Mouse (Mus musculus) stomach, embryonic 14.5 days (tissue): ENCODE results near the gene 1700029P11Rik. TPM values are rescaled to one million over a fixed set of nuclear protein-coding genes. Genes with fewer than 3 reads are reported as not detected.

Experiments
- ATAC-seq: fragments of 200-750 bp; cut with Nextera tagmentation; 2 replicates; pipeline ENCODE4 v1.8.0; 2017; ENCODE audit warnings: low read depth, moderate TSS enrichment; ENCODE audit not compliant: insufficient number of reproducible peaks, insufficient read depth, low FRiP score
- H3K27ac ChIP-seq: fragments of 300-500 bp; sonication (generic); 2 replicates; pipeline ENCODE4 v1.5.1; 2014; ENCODE audit warnings: mild to moderate bottlenecking, low read length, moderate library complexity, mixed read lengths
- H3K27me3 ChIP-seq: fragments of 300-500 bp; sonication (generic); 2 replicates; pipeline ENCODE4 v1.6.1; 2014; ENCODE audit warnings: low read length, control low read depth, mixed read lengths; ENCODE audit not compliant: control insufficient read depth, insufficient read depth
- H3K36me3 ChIP-seq: fragments of 300-500 bp; sonication (generic); 2 replicates; pipeline ENCODE4 v1.6.1; 2014; ENCODE audit warnings: mild to moderate bottlenecking, control low read depth, low read length, moderate library complexity, mixed read lengths; ENCODE audit not compliant: control insufficient read depth, insufficient read depth
- H3K4me1 ChIP-seq: fragments of 300-500 bp; sonication (generic); 2 replicates; pipeline ENCODE4 v1.6.1; 2014; ENCODE audit warnings: low read length, control low read depth, mixed read lengths; ENCODE audit not compliant: control insufficient read depth, insufficient read depth
- H3K4me2 ChIP-seq: fragments of 300-500 bp; sonication (generic); replicated peaks from 2 replicates; pipeline ENCODE4 v1.6.1; 2014; ENCODE audit warnings: low read depth, low read length, control low read depth
- H3K4me3 ChIP-seq: fragments of 300-500 bp; sonication (generic); 2 replicates; pipeline ENCODE4 v1.5.1; 2014; ENCODE audit warnings: low read depth, low read length, control low read depth
- H3K9ac ChIP-seq: fragments of 300-500 bp; sonication (generic); replicated peaks from 2 replicates; pipeline ENCODE4 v1.6.1; 2014; ENCODE audit warnings: low read depth, mild to moderate bottlenecking, control low read depth, low read length, moderate library complexity, mixed read lengths
- H3K9me3 ChIP-seq: fragments of 300-500 bp; sonication (generic); 2 replicates; pipeline ENCODE4 v1.6.1; 2016; ENCODE audit warnings: low read depth, low read length, control low read depth; ENCODE audit not compliant: control insufficient read depth
- WGBS: fragments of 180-500 bp; shearing (Covaris S2); extraction: QIAGEN DNeasy Blood & Tissue Kit; methylation state at CpG from one replicate; pipeline ENCODE4 v1.1.7; 2014; 5-methylcytosine and 5-hydroxymethylcytosine counted together
- polyA plus RNA-seq: library from polyadenylated mRNA; unstranded; fragments of >200 nt; fragmentation: Nextera tagmentation; extraction: Ambion mirVana; gene quantifications from 2 replicates; pipeline ENCODE4 v1.2.1, GENCODE M21; 2014

The 1700029P11Rik gene
- polyA plus RNA-seq: not detected in 2 replicates

DNA sequence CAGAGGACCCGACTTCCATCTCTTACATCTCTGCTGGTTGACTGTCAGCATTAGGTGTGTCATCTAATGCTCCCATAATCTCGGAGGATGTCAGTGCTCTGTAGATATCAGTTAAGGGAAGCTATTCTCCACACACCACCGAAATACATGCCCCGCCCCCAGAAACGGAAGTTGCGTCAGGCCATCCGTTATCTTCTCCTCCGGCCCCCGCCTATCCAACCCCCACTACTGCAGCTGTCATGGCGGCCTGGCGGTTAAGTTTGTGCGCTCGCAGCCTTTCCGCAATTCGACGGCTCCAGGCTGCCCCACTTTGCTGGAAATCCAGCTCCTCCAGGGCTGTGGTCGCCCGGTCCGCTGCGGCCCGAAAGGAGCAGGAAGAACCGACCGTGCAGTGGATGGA, at the start of gene 1700029P11Rik:
1700029P11Rik (plus strand) TSS at position 220 of the 400 bp plus-strand sequence.
- H3K4me2 ChIP-seq: no peak within 1 kb of the TSS
- no peak within 1 kb of the TSS for H3K9ac ChIP-seq
- H3K4me1 ChIP-seq: no peaks in the 10 kb centered on the region
- no peaks in the 10 kb centered on the region for H3K9me3 ChIP-seq
- no peak within 1 kb of the TSS for H3K4me3 ChIP-seq
- H3K27ac ChIP-seq: no peak within 1 kb of the TSS
- no peaks in the 10 kb centered on the region for H3K27me3 ChIP-seq
- no peak for ATAC-seq
- H3K36me3 ChIP-seq: no peaks in the 10 kb centered on the region
- WGBS: 95% methylated on average over 23 of the region's 23 CpGs

DNA sequence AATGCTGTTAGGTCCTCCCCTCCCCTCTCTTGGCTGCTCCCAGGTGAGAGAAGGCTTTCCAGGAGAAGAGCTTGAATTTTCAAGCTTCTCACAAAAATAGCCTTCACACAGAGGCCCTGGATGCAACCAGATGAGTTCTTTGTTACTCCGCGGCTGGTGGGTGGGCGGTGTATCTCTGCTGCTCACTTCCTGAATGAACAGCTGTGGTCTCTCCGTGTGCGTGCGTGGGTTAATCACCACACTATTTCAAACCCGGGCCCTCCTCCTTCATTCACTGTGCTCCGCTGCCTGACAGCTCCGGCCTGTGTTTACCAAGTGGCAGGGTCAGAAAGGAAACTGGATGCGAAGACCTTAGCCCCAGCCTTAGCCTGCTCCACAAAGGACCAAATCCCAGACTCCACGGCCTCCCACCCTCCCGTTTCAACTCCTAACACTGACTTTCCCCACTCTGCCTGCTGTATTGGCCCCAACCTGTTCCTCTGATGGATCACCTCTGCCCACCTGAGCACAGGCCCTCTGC, 47.3 kb upstream of the 1700029P11Rik start:
- H3K27ac ChIP-seq: no peak overlapping the region; the same call in 1 of the 2 replicates
- H3K9me3 ChIP-seq: no peaks in the 10 kb centered on the region
- H3K4me1 ChIP-seq: peaks cover 12% of the 10 kb centered on the region; the same call in 1 of the 2 replicates
- no peak overlapping the region for H3K9ac ChIP-seq
- WGBS: 8% methylated on average over 12 of the region's 12 CpGs
- no peak overlapping the region for H3K4me3 ChIP-seq
- H3K4me2 ChIP-seq: peak overlapping the region; percentile 11; the same call in 1 of the 2 replicates
- no peaks in the 10 kb centered on the region for H3K36me3 ChIP-seq
- no peaks in the 10 kb centered on the region for H3K27me3 ChIP-seq
- ATAC-seq: peak; percentile 30; the same call in 1 of the 2 replicates

DNA sequence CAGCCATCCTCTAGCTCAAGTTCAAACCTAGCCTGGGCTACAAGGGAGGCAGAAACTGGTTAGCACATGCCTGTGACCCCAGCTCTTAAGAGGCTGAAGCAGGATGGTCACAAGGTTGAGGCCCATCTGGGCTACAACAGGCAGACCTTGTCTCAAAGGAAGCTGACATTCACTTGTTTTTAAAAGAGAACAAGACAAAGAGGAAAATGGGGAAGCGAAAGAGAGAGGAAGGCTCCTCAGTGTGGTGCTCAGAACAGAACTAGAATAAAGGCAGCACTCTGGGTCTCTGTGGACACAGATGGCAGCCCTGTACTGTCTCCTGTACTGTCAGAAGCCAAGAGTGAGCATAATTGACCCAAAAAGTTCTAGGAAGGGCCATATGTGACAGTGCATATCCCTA, 46.4 kb upstream of the 1700029P11Rik start:
- WGBS: 92% methylated on average over 1 of the region's 1 CpGs
- no peak overlapping the region for H3K4me2 ChIP-seq

DNA sequence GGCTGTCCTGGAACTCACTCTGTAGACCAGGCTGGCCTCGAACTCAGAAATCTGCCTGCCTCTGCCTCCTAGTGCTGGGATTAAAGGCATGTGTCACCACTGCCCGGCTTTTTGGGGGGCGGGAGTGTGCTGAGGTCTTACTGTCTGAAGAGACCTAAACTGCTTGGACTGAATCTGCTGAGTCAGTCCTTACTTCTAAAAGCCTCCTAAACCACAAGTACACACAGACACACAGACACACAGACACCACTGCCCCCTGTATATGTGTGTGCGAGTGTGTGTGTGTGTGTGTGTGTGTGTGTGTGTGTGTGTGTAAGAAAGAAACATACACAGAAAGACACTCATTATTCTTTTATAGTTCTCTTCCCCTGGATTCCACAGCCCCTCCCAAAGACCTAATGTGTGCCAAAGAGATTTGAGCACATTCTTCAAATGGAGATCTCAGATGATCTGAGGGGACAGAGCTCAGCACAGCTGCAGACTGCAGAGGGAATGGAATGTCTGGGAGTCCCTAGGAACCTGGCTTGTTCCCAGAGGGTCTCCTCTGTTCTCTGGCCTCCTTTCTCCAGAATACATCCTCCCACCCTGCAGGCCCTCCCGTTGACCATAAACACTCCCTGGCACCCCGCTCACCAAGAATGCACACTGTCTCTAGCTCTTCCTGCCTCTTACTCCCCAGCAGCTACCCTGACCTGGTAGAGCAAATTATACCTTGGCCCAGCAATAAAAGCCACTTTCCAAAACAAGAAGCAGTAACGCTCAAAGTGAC, 44.3 kb upstream of the 1700029P11Rik start:
- H3K36me3 ChIP-seq: no peaks in the 10 kb centered on the region
- ATAC-seq: peak; percentile 47; the same call in 1 of the 2 replicates
- H3K4me3 ChIP-seq: peak overlapping the region; percentile 40
- H3K4me2 ChIP-seq: peak overlapping the region; percentile 69
- no peaks in the 10 kb centered on the region for H3K27me3 ChIP-seq
- peaks cover 12% of the 10 kb centered on the region; the same call in 1 of the 2 replicates for H3K4me1 ChIP-seq
- 49% methylated on average over 7 of the region's 7 CpGs for WGBS
- peak overlapping the region; percentile 75; the same call in 1 of the 2 replicates for H3K27ac ChIP-seq
- no peaks in the 10 kb centered on the region for H3K9me3 ChIP-seq
- H3K9ac ChIP-seq: no peak overlapping the region

More for the DNA sequence above, 46.4 kb upstream of the 1700029P11Rik start:
- Histone ChIP-seq H3K9me3 (no peaks in the 10 kb centered on the region), H3K4me3 (no peak overlapping the region), H3K27me3 (no peaks in the 10 kb centered on the region), H3K36me3 (no peaks in the 10 kb centered on the region), H3K27ac (no peak overlapping the region), H3K9ac (no peak overlapping the region), H3K4me1 (peaks cover 12% of the 10 kb centered on the region; the same call in 1 of the 2 replicates)
- no peak for ATAC-seq

DNA sequence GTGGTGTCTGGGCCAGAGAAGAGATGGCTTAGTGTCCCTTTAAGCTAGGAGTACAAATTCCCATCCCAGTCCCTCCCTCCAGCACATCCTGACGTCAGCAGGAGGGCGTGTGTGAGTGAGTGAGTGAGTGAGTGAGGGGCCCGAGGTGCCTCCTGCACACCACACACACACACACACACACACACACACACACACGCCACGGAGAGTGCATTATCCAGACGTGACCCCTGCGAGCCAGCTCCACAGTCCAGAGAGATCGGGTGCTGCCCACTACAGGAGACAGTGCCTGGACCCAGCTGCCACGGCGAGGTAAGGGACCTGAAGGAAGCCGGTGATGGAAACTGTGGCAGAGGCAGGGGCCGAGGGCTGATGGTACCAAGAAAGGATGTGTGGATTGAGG, 43.7 kb upstream of the 1700029P11Rik start, which contains the start of gene Csdc2:
Csdc2 (plus strand) TSS at position 81 of the 400 bp plus-strand sequence.
- H3K36me3 ChIP-seq: no peaks in the 10 kb centered on the region
- H3K4me3 ChIP-seq: peak within 1 kb of the TSS; percentile 40
- H3K27ac ChIP-seq: peak within 1 kb of the TSS; percentile 75
- peak; percentile 34; the same call in 1 of the 2 replicates for ATAC-seq
- H3K9ac ChIP-seq: peak within 1 kb of the TSS; percentile 33
- H3K4me2 ChIP-seq: peak within 1 kb of the TSS; percentile 69
- peaks cover 12% of the 10 kb centered on the region; the same call in 1 of the 2 replicates for H3K4me1 ChIP-seq
- no peaks in the 10 kb centered on the region for H3K27me3 ChIP-seq
- WGBS: under 1% methylated on average over 12 of the region's 12 CpGs
- no peaks in the 10 kb centered on the region for H3K9me3 ChIP-seq

DNA sequence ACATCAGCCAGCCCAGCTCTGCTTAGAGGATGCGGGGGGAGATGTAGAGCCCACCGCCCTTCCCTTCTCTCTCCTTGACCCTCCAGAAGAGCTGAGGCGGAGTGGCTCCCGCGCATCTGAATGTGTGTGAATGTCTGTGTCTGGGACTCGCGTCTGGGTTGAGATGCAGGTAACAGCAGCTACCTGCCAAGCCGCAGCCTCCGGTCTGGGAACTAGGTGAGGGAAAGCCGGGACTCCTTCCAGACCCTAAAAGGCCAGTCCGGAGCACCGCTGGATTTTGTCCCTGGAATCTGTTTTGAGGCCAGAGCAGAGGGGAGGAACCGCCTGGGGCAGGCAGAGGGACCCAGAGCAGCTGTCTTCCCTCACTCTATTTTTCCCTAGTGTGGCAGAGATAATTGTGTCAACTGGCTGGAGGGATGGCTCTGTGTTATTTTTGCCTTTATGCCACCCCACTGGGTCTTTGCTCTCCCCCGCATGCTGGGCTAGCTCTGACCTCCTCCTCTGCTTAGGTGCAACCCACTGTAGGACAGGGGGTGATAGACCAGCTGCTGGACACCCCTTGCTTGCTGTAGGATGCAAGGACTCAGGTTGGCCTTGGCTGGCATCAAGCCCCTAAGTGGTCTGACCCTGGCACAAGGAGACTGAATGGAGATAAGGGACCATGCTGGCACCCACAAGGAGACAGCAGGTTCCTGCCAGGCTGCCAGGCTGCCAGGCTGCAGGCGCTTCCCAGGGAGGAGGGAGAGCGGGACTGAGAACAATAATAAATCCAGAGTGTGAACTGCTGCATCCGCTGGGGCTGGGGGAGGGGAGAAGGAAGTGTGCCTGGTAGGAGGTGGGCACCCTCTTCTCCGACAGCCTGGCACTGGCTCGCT, 43.0 kb upstream of the 1700029P11Rik start:
- H3K4me3 ChIP-seq: peak overlapping the region; percentile 40
- peak overlapping the region; percentile 75 for H3K27ac ChIP-seq
- no peaks in the 10 kb centered on the region for H3K36me3 ChIP-seq
- no peaks in the 10 kb centered on the region for H3K27me3 ChIP-seq
- ATAC-seq: 0 out of 2 replicates have a peak, but pooled peaks have one; percentile 8
- H3K9ac ChIP-seq: peak overlapping the region; percentile 33
- peaks cover 12% of the 10 kb centered on the region; the same call in 1 of the 2 replicates for H3K4me1 ChIP-seq
- WGBS: 12% methylated on average over 19 of the region's 19 CpGs
- peak overlapping the region; percentile 69 for H3K4me2 ChIP-seq
- H3K9me3 ChIP-seq: no peaks in the 10 kb centered on the region

DNA sequence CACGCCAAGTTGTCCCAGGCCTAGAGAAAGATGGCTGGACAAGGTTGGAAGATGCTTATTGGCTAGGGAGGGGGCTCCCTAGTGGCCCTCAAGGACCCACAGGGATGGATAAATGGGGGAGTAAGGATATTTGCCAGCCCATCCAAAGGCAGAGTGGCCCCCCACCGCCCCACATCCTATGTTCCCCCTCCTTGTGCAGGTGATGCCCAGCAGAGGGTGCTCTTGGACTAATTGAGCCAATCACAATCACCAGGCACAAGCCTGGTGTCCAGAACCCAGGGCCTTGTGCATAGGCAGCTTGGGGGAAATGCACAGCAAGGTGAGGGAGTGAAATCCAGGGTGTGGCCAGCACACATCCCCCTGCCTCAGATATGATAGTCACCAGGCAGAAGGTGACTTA, 42.1 kb upstream of the 1700029P11Rik start:
- no peak for ATAC-seq

More for the DNA sequence above, 42.1 kb upstream of the 1700029P11Rik start:
- Histone ChIP-seq H3K27me3 (no peaks in the 10 kb centered on the region), H3K4me2 (no peak overlapping the region; the same call in 1 of the 2 replicates), H3K27ac (no peak overlapping the region), H3K9ac (no peak overlapping the region), H3K4me3 (no peak overlapping the region), H3K36me3 (no peaks in the 10 kb centered on the region), H3K4me1 (peaks cover 12% of the 10 kb centered on the region; the same call in 1 of the 2 replicates), H3K9me3 (no peaks in the 10 kb centered on the region)
- WGBS: 30% methylated on average over 2 of the region's 2 CpGs
